Mouse (Mus musculus) stomach, postnatal 0 days (tissue): ENCODE measurements around the gene Pknox2. TPM values are rescaled to one million over a fixed set of nuclear protein-coding genes. Genes with fewer than 3 reads are reported as not detected.

Source experiments
- ATAC-seq: fragments of 200-750 bp; cut with Nextera tagmentation; 2 replicates; pipeline ENCODE4 v1.8.0; 2017; ENCODE audit not compliant: low FRiP score, low TSS enrichment
- DNase-seq: peaks from one replicate; pipeline ENCODE4 v3.0.0-alpha.2; 2016; ENCODE audit warnings: low spot score
- H3K27ac ChIP-seq: fragments of 300-500 bp; sonication (generic); replicated peaks from 2 replicates; pipeline ENCODE4 v1.5.1; 2014; ENCODE audit warnings: mild to moderate bottlenecking, control low read depth
- H3K27me3 ChIP-seq: fragments of 300-500 bp; sonication (generic); 2 replicates; pipeline ENCODE4 v1.6.1; 2014; ENCODE audit warnings: low read length; ENCODE audit not compliant: control insufficient read depth, insufficient read depth
- H3K36me3 ChIP-seq: fragments of 300-500 bp; sonication (generic); 2 replicates; pipeline ENCODE4 v1.6.1; 2014; ENCODE audit warnings: low read length, mixed read lengths; ENCODE audit not compliant: control insufficient read depth, insufficient read depth
- H3K4me1 ChIP-seq: fragments of 300-500 bp; sonication (generic); replicated peaks from 2 replicates; pipeline ENCODE4 v1.6.1; 2014; ENCODE audit warnings: antibody characterized with exemption; ENCODE audit not compliant: control insufficient read depth, insufficient read depth
- H3K4me2 ChIP-seq: fragments of 300-500 bp; sonication (generic); replicated peaks from 2 replicates; pipeline ENCODE4 v1.6.1; 2014; ENCODE audit warnings: low read depth, mild to moderate bottlenecking, control low read depth, moderate library complexity
- H3K4me3 ChIP-seq: fragments of 300-500 bp; sonication (generic); 2 replicates; pipeline ENCODE4 v1.5.1; 2014; ENCODE audit warnings: low read depth, low read length, control low read depth
- H3K9ac ChIP-seq: fragments of 300-500 bp; sonication (generic); 2 replicates; pipeline ENCODE4 v1.6.1; 2014; ENCODE audit warnings: mild to moderate bottlenecking, low read length, control low read depth, mixed read lengths
- H3K9me3 ChIP-seq: fragments of 300-500 bp; sonication (generic); 2 replicates; pipeline ENCODE4 v1.6.1; 2016; ENCODE audit warnings: low read length; ENCODE audit not compliant: control insufficient read depth
- CTCF ChIP-seq: IDR thresholded peaks from 2 replicates; pipeline ENCODE4 v1.5.1; 2016; ENCODE audit warnings: antibody characterized with exemption, low read depth, mild to moderate bottlenecking, moderate library complexity
- EP300 ChIP-seq: optimal IDR thresholded peaks from 2 replicates; pipeline ENCODE3; 2016; ENCODE audit warnings: antibody characterized with exemption
- WGBS: fragments of 180-500 bp; shearing (Covaris S2); extraction: QIAGEN DNeasy Blood & Tissue Kit; methylation state at CpG from one replicate; pipeline ENCODE4 v1.1.7; 2014; 5-methylcytosine and 5-hydroxymethylcytosine counted together
- polyA plus RNA-seq: library from polyadenylated mRNA; unstranded; fragments of >200 nt; fragmentation: Nextera tagmentation; extraction: Ambion mirVana; gene quantifications from 2 replicates; pipeline ENCODE4 v1.2.1, GENCODE M21; 2015

Gene Pknox2
- polyA plus RNA-seq, 1 experiment from 2014 or later = 2.4 TPM

GRCm38 (mm10) chr9:37124696-37125480 lies 22.3 kb downstream of the Pknox2 start:
- H3K9ac ChIP-seq = no peak overlapping the region
- no peak for ATAC-seq
- DNase-seq = no peak
- H3K4me2 ChIP-seq = no peak overlapping the region
- WGBS = 79% methylated on average over 8 of the region's 8 CpGs
- H3K4me3 ChIP-seq = no peak overlapping the region
- H3K27me3 ChIP-seq = no peaks in the 10 kb centered on the region
- peak; percentile 50 for TF ChIP-seq CTCF
- TF ChIP-seq EP300 = no peak
- H3K9me3 ChIP-seq = no peaks in the 10 kb centered on the region
- no peaks in the 10 kb centered on the region for H3K36me3 ChIP-seq
- H3K4me1 ChIP-seq = no peaks in the 10 kb centered on the region
- H3K27ac ChIP-seq = no peak overlapping the region

- Histone ChIP-seq H3K9ac (no peak overlapping the region), H3K27ac (no peak overlapping the region), H3K4me3 (no peak overlapping the region), H3K4me2 (no peak overlapping the region), H3K9me3 (no peaks in the 10 kb centered on the region), H3K4me1 (no peaks in the 10 kb centered on the region), H3K36me3 (no peaks in the 10 kb centered on the region), H3K27me3 (no peaks in the 10 kb centered on the region)
- 77% methylated on average over 7 of the region's 7 CpGs for WGBS
- no peak for ATAC-seq
- DNase-seq = no peak
- TF ChIP-seq EP300 (no peak), CTCF (no peak)
Observed at GRCm38 (mm10) chr9:37123384-37123783, 23.8 kb downstream of the Pknox2 start.

- WGBS = 70% methylated on average over 6 of the region's 6 CpGs
- Histone ChIP-seq H3K4me3 (no peak overlapping the region), H3K27me3 (no peaks in the 10 kb centered on the region), H3K9me3 (no peaks in the 10 kb centered on the region), H3K4me2 (no peak overlapping the region), H3K36me3 (no peaks in the 10 kb centered on the region), H3K4me1 (no peaks in the 10 kb centered on the region), H3K27ac (no peak overlapping the region), H3K9ac (no peak overlapping the region)
- TF ChIP-seq CTCF = no peak
- TF ChIP-seq EP300 = no peak
- no peak for ATAC-seq
- DNase-seq = no peak
Observed at GRCm38 (mm10) chr9:37122971-37123370, 24.2 kb downstream of the Pknox2 start.

GRCm38 (mm10) chr9:37122381-37122780 lies 24.8 kb downstream of the Pknox2 start:
- ATAC-seq (no peak), DNase-seq (no peak)
- no peaks in the 10 kb centered on the region for H3K9me3 ChIP-seq
- 71% methylated on average over 1 of the region's 1 CpGs for WGBS
- H3K4me2 ChIP-seq = no peak overlapping the region
- no peaks in the 10 kb centered on the region for H3K27me3 ChIP-seq
- no peaks in the 10 kb centered on the region for H3K4me1 ChIP-seq
- TF ChIP-seq EP300 (no peak), CTCF (no peak)
- H3K4me3 ChIP-seq = no peak overlapping the region
- H3K27ac ChIP-seq = no peak overlapping the region
- no peaks in the 10 kb centered on the region for H3K36me3 ChIP-seq
- no peak overlapping the region for H3K9ac ChIP-seq

- Histone ChIP-seq H3K4me1 (no peaks in the 10 kb centered on the region), H3K9me3 (no peaks in the 10 kb centered on the region), H3K9ac (no peak overlapping the region), H3K4me3 (no peak overlapping the region), H3K27ac (no peak overlapping the region), H3K36me3 (no peaks in the 10 kb centered on the region), H3K27me3 (no peaks in the 10 kb centered on the region), H3K4me2 (no peak overlapping the region)
- TF ChIP-seq EP300 = no peak
- TF ChIP-seq CTCF = no peak
- 46% methylated on average over 4 of the region's 4 CpGs for WGBS
- DNase-seq (no peak), ATAC-seq (no peak)
Observed at GRCm38 (mm10) chr9:37121761-37122331, 25.4 kb downstream of the Pknox2 start.

- TF ChIP-seq EP300 (no peak), CTCF (peak; percentile 40)
- Histone ChIP-seq H3K9ac (no peak overlapping the region), H3K4me2 (no peak overlapping the region), H3K27me3 (no peaks in the 10 kb centered on the region), H3K36me3 (no peaks in the 10 kb centered on the region), H3K27ac (0 out of 2 replicates have a peak overlapping the region, but pooled peaks have one; percentile 53), H3K9me3 (no peaks in the 10 kb centered on the region), H3K4me3 (no peak overlapping the region), H3K4me1 (no peaks in the 10 kb centered on the region)
- DNase-seq (no peak), ATAC-seq (no peak)
- WGBS = 43% methylated on average over 6 of the region's 6 CpGs
Observed at GRCm38 (mm10) chr9:37120801-37121200, 26.4 kb downstream of the Pknox2 start.
